Mouse (Mus musculus): Measurements from ENCODE around the gene Sh2d2a.

GRCm38 (mm10) chr3:87816166-87816565, 30.4 kb upstream of the Sh2d2a start:
- TF ChIP-seq CTCF (IDR thresholded peaks at IDR 0.05; ENCODE audit: low read depth) (no peak), EP300 (IDR thresholded peaks at IDR 0.05; ENCODE audit: low read depth) (no peak)

Measured in liver, embryonic 14.5 days (tissue).